Mouse (Mus musculus) CD4-positive, CD25-positive, alpha-beta regulatory T cell, adult 2 months (primary cell): ENCODE results near the gene Setx.
"Not testable (repeated sequence)": the region's sequence is repeated elsewhere in the genome, so short reads cannot be mapped to it uniquely, and the experiment has no call there.

ENCODE experiments used
- DNase-seq: peaks from one replicate; pipeline ENCODE4 v3.0.0-alpha.2; 2012; ENCODE audit warnings: low read depth, low spot score

The Setx gene

GRCm38 (mm10) chr2:29123907-29124569 is at the start of gene Setx:
Gene Setx (plus strand): TSS chr2:29124181.
- peak; percentile 29 for DNase-seq

GRCm38 (mm10) chr2:29074676-29075075 is 49.3 kb upstream of the Setx start:
- no peak for DNase-seq

- DNase-seq: no peak
These were observed 48.5 kb upstream of the Setx start for GRCm38 (mm10) chr2:29075331-29076070.

- no peak for DNase-seq
These were observed 47.8 kb upstream of the Setx start for GRCm38 (mm10) chr2:29076226-29076625.

- DNase-seq: no peak
These were observed 42.0 kb upstream of the Setx start for GRCm38 (mm10) chr2:29081965-29082364.

GRCm38 (mm10) chr2:29086026-29086425 is 38.0 kb upstream of the Setx start:
- no peak for DNase-seq

- not testable (repeated sequence) for DNase-seq
These were observed 34.7 kb upstream of the Setx start for GRCm38 (mm10) chr2:29089276-29089675.

- peak; percentile 82 for DNase-seq
These were observed 28.3 kb upstream of the Setx start for GRCm38 (mm10) chr2:29095674-29096073.

- DNase-seq: peak; percentile 59
These were observed 27.2 kb upstream of the Setx start for GRCm38 (mm10) chr2:29096751-29097150.

GRCm38 (mm10) chr2:29097465-29097864 is 26.5 kb upstream of the Setx start:
- DNase-seq: peak; percentile 80

- not testable (repeated sequence) for DNase-seq
These were observed 26.0 kb upstream of the Setx start for GRCm38 (mm10) chr2:29097955-29098354.

- DNase-seq: no peak
These were observed 25.2 kb upstream of the Setx start for GRCm38 (mm10) chr2:29098786-29099185.

- no peak for DNase-seq
These were observed 24.3 kb upstream of the Setx start for GRCm38 (mm10) chr2:29099646-29100045.

GRCm38 (mm10) chr2:29100822-29101534 is 23.0 kb upstream of the Setx start:
- peak; percentile 32 for DNase-seq

- DNase-seq: peak; percentile 42
These were observed 21.3 kb upstream of the Setx start for GRCm38 (mm10) chr2:29102416-29103377.

GRCm38 (mm10) chr2:29120969-29121368 is 3.0 kb upstream of the Setx start:
- no peak for DNase-seq

- peak; percentile 66 for DNase-seq
These were observed 1.5 kb upstream of the Setx start for GRCm38 (mm10) chr2:29122446-29122845.

- no peak for DNase-seq
These were observed 572 bp downstream of the Setx start for GRCm38 (mm10) chr2:29124571-29124935.

- DNase-seq: peak; percentile 100
These were observed 1.1 kb downstream of the Setx start for GRCm38 (mm10) chr2:29124936-29125701.

GRCm38 (mm10) chr2:29130118-29130899 is 6.3 kb downstream of the Setx start:
- peak; percentile 46 for DNase-seq
